Mouse (Mus musculus): ENCODE results near the gene Psapl1. TPM values are rescaled to one million over a fixed set of nuclear protein-coding genes. Genes with fewer than 3 reads are reported as not detected.

Psapl1 gene
- polyA plus RNA-seq, 1 experiment from 2014 or later: 0.07 TPM

Other genes starting within 250 kb of the Psapl1 start
- gene Sorcs2, start 194.1 kb downstream of the Psapl1 start, polyA plus RNA-seq (2016; fragmentation: Nextera tagmentation; extraction: Ambion mirVana): 7.0 and 8.7 TPM in 2 replicates